Comparison of ENCODE assay signal across 19 mouse cellular contexts in genomic region chr4:31425135-31425534, GRCm38 (mm10).
DNase-seq lines count a peak whose midpoint lies in the region; ATAC-seq lines count a peak whose summit lies in the region.
"Had no signal": no experiment of that assay in that cellular context is flagged by ENCODE, and none has a peak within 500 bp of the region (broad histone marks: within the 10 kb centered on the region; RNA-seq: fewer than 3 reads in every experiment).

No protein-coding gene starts in this region.

- H3K4me1 ChIP-seq in heart, embryonic 12.5 days (replicated peaks), result peaks cover 22% of the 10 kb centered on the region
- H3K4me1 ChIP-seq in midbrain, embryonic 11.5 days (ENCODE audit: control insufficient read depth, insufficient read depth, low read length), result no peaks in the 10 kb centered on the region
- no peaks in the 10 kb centered on the region for H3K4me1 ChIP-seq in midbrain, embryonic 16.5 days (ENCODE audit: control insufficient read depth, insufficient read depth, low read length)
- H3K4me1 ChIP-seq in limb, embryonic 10.5 days, result peaks cover 30% of the 10 kb centered on the region
- H3K4me1 ChIP-seq: forebrain, embryonic 12.5 days; hindbrain, embryonic 12.5 days had no signal

- no peaks in the 10 kb centered on the region for H3K9me3 ChIP-seq in heart, embryonic 12.5 days (replicated peaks)
- H3K9me3 ChIP-seq in midbrain, embryonic 11.5 days (ENCODE audit: control insufficient read depth, low read length), result no peaks in the 10 kb centered on the region
- no peaks in the 10 kb centered on the region for H3K9me3 ChIP-seq in midbrain, embryonic 16.5 days (replicated peaks; ENCODE audit: control insufficient read depth, low read length, poor library complexity, severe bottlenecking)
- no peaks in the 10 kb centered on the region for H3K9me3 ChIP-seq in limb, embryonic 10.5 days (replicated peaks)
- H3K9me3 ChIP-seq: embryonic facial prominence, embryonic 13.5 days; forebrain, embryonic 12.5 days; hindbrain, embryonic 12.5 days had no signal

- no peak for DNase-seq in heart, postnatal 10 days
- DNase-seq in midbrain, embryonic 11.5 days (ENCODE audit: low spot score, missing footprints), result peak; percentile 10
- no peak for DNase-seq in limb, embryonic 10.5 days (ENCODE audit: low spot score)
- DNase-seq in urinary bladder, postnatal 4 days (ENCODE audit: low spot score in 2 of 2), result no peak
- DNase-seq: adrenal gland, adult 2 months; adrenal gland, postnatal 25 days; cerebellum, adult 18-20 months; cerebellum, adult 9-11 months; cerebellum, postnatal 36 days; gastrocnemius, postnatal 10 days; heart, postnatal 4 days had no signal

- H3K27ac ChIP-seq in heart, embryonic 12.5 days (ENCODE audit: poor library complexity, severe bottlenecking), result peak overlapping the region; percentile 88
- H3K27ac ChIP-seq in midbrain, embryonic 11.5 days (ENCODE audit: low read depth, low read length), result no peak overlapping the region
- no peak overlapping the region for H3K27ac ChIP-seq in midbrain, embryonic 16.5 days (ENCODE audit: low read length)
- peak overlapping the region; percentile 7; the same call in 1 of the 2 replicates for H3K27ac ChIP-seq in limb, embryonic 10.5 days
- H3K27ac ChIP-seq: embryonic facial prominence, embryonic 13.5 days; forebrain, embryonic 12.5 days; hindbrain, embryonic 12.5 days had no signal

- no peak overlapping the region for H3K4me3 ChIP-seq in heart, embryonic 12.5 days
- H3K4me3 ChIP-seq in midbrain, embryonic 11.5 days (ENCODE audit: low read depth, low read length), result no peak overlapping the region
- H3K4me3 ChIP-seq in midbrain, embryonic 16.5 days (ENCODE audit: low read depth, low read length), result no peak overlapping the region
- no peak overlapping the region for H3K4me3 ChIP-seq in limb, embryonic 10.5 days
- H3K4me3 ChIP-seq: embryonic facial prominence, embryonic 13.5 days; forebrain, embryonic 12.5 days; hindbrain, embryonic 12.5 days had no signal

- H3K9ac ChIP-seq in heart, embryonic 12.5 days, result no peak overlapping the region
- H3K9ac ChIP-seq in midbrain, embryonic 11.5 days (ENCODE audit: low read length), result no peak overlapping the region
- no peak overlapping the region for H3K9ac ChIP-seq in midbrain, embryonic 16.5 days (ENCODE audit: low read depth, low read length)
- H3K9ac ChIP-seq: embryonic facial prominence, embryonic 13.5 days; forebrain, embryonic 12.5 days; hindbrain, embryonic 12.5 days had no signal

- peak; percentile 19; the same call in 1 of the 2 replicates for ATAC-seq in heart, embryonic 12.5 days (ENCODE audit: insufficient number of reproducible peaks, low FRiP score)
- no peak for ATAC-seq in midbrain, embryonic 11.5 days (ENCODE audit: low FRiP score)
- no peak for ATAC-seq in midbrain, embryonic 16.5 days
- ATAC-seq: forebrain, embryonic 16.5 days; hindbrain, embryonic 16.5 days; inflammation-experienced regulatory T-cells, adult 6 months had no signal

- H3K4me2 ChIP-seq in heart, embryonic 12.5 days, result no peak overlapping the region
- no peak overlapping the region for H3K4me2 ChIP-seq in midbrain, embryonic 11.5 days
- H3K4me2 ChIP-seq in midbrain, embryonic 16.5 days (ENCODE audit: low read length), result no peak overlapping the region
- H3K4me2 ChIP-seq: embryonic facial prominence, embryonic 13.5 days; forebrain, embryonic 12.5 days; hindbrain, embryonic 12.5 days had no signal

- intact Hi-C loops in heart, postnatal 10 days (cut with DNase I), result loop anchor here (10.0 kb wide), 1 partner anchor 510 kb away; no protein-coding TSS in a partner anchor

- 16% methylated on average over 7 of the region's 7 CpGs for WGBS in heart, embryonic 12.5 days
- whole genome bisulfite sequencing in midbrain, embryonic 11.5 days, result 83% methylated on average over 7 of the region's 7 CpGs
- WGBS in midbrain, embryonic 16.5 days, result 62% methylated on average over 7 of the region's 7 CpGs
- WGBS in limb, embryonic 10.5 days, result 20% methylated on average over 7 of the region's 7 CpGs

- no peaks in the 10 kb centered on the region for H3K36me3 ChIP-seq in heart, embryonic 12.5 days
- H3K36me3 ChIP-seq in midbrain, embryonic 11.5 days (ENCODE audit: control insufficient read depth, insufficient read depth, low read length), result no peaks in the 10 kb centered on the region
- no peaks in the 10 kb centered on the region for H3K36me3 ChIP-seq in midbrain, embryonic 16.5 days (ENCODE audit: control insufficient read depth, insufficient read depth, low read length)
- H3K36me3 ChIP-seq in limb, embryonic 10.5 days, result no peaks in the 10 kb centered on the region
- H3K36me3 ChIP-seq: embryonic facial prominence, embryonic 13.5 days; forebrain, embryonic 12.5 days; hindbrain, embryonic 12.5 days had no signal

- no peaks in the 10 kb centered on the region for H3K27me3 ChIP-seq in heart, embryonic 12.5 days (replicated peaks)
- H3K27me3 ChIP-seq in midbrain, embryonic 11.5 days (ENCODE audit: control insufficient read depth, insufficient read depth, low read length), result no peaks in the 10 kb centered on the region
- H3K27me3 ChIP-seq in midbrain, embryonic 16.5 days (ENCODE audit: control insufficient read depth, insufficient read depth, low read depth, low read length), result no peaks in the 10 kb centered on the region
- H3K27me3 ChIP-seq in limb, embryonic 10.5 days (ENCODE audit: low read depth, poor library complexity, severe bottlenecking), result no peaks in the 10 kb centered on the region
- H3K27me3 ChIP-seq: forebrain, embryonic 12.5 days; hindbrain, embryonic 12.5 days had no signal

Comparison
In these comparisons a context has a peak if more than half of its experiments do, and no peak if none do; other contexts are left out.
1. H3K27ac ChIP-seq: peak in heart, embryonic 12.5 days (single experiment) and limb, embryonic 10.5 days (single experiment); none in midbrain, embryonic 11.5 days (single experiment) and midbrain, embryonic 16.5 days (single experiment).